Mouse (Mus musculus): ENCODE results near the gene Tdp2.

DNA sequence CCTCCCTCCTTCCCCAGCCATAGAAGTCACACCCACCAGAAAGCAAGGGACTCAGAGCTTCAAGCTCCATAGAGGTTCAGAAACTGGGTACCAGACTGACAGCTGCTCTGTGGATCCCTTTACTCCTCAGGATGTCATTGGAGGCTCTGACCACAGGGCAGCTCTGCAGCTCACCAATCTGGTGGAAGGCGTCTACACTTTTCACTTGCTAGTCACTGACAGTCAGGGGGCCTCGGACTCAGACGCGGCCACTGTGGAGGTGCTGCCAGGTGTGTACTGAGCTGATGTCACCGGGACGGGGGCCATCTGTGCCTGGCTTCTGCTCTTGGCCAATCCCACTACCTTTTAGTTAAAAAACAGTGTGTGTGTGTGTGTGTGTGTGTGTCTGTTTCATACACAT lies 50.9 kb downstream of the Tdp2 start:
- no peak for TF ChIP-seq MAX (IDR thresholded peaks at IDR 0.05; ENCODE audit: low read depth)
- TF ChIP-seq MYOD1 (IDR thresholded peaks at IDR 0.05; ENCODE audit: control insufficient read depth in 1 of 3, insufficient read length in 2 of 3, low read depth in 2 of 3): no peak
- no peak for TF ChIP-seq POLR2A (IDR thresholded peaks at IDR 0.05; ENCODE audit: insufficient read length, low read depth)
- no peak for TF ChIP-seq MYOG (IDR thresholded peaks at IDR 0.05; ENCODE audit: control insufficient read depth in 1 of 3, insufficient read depth in 1 of 3, insufficient read length in 2 of 3, low read depth in 2 of 3)
- TF ChIP-seq SRF (IDR thresholded peaks at IDR 0.05; ENCODE audit: control insufficient read depth, insufficient read length, low read depth): no peak
- no peak for TF ChIP-seq CEBPB (IDR thresholded peaks at IDR 0.05; ENCODE audit: insufficient read depth, poor library complexity, severe bottlenecking)
- TF ChIP-seq E2F4 (IDR thresholded peaks at IDR 0.05; ENCODE audit: insufficient read depth): no peak
- no peak for TF ChIP-seq USF1 (IDR thresholded peaks at IDR 0.05; ENCODE audit: low read depth)
- no peak for TF ChIP-seq REST (IDR thresholded peaks at IDR 0.05; ENCODE audit: insufficient read depth, insufficient read length)
- no peak for TF ChIP-seq POLR2AphosphoS2 (IDR thresholded peaks at IDR 0.05; ENCODE audit: insufficient read length, low read depth)
- no peak for TF ChIP-seq TCF12 (IDR thresholded peaks at IDR 0.05; ENCODE audit: insufficient read depth, poor library complexity, severe bottlenecking)
- no peak for TF ChIP-seq TCF3 (IDR thresholded peaks at IDR 0.05; ENCODE audit: insufficient read length, low read depth)

Data from myocyte (in vitro differentiated cells).